Mouse (Mus musculus) gastrocnemius, adult 8-10 months (tissue): ENCODE measurements at regions not wholly inside any gene's neighbourhood (a gene's known extent, or its start where the extent isn't known, plus 50 kb on each side); places are given as distances from the start of the nearest gene placed in this dataset.
A peak's percentile ranks its signal among the peaks of the same experiment; 100 is the strongest.

Source experiments
- DNase-seq, 2 experiments: peaks; one replicate each; pipeline ENCODE4 v3.0.0; 2022; ENCODE audit warnings: low spot score in 2 of 2

DNA sequence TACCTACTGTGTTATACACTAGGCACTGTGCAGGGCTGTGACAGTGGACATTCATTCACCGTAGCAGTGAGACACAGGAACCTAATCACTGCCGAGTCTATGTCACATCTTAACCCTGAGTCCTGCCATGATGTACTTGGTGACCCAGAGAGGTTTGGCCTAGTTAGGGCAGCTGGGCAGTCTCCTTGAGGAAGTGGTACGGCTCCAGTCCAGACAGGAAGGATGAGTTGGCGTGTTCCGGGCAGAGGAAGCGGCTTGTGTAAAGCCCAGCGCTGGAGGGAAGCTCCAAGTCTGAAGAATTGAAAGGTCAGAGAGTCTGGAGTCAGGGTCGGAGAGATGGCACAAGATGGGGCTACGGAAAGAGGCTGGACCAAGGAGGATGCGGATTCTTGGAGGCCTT lies 99.4 kb upstream of the Smim15 start:
- DNase-seq, result no peak

DNA sequence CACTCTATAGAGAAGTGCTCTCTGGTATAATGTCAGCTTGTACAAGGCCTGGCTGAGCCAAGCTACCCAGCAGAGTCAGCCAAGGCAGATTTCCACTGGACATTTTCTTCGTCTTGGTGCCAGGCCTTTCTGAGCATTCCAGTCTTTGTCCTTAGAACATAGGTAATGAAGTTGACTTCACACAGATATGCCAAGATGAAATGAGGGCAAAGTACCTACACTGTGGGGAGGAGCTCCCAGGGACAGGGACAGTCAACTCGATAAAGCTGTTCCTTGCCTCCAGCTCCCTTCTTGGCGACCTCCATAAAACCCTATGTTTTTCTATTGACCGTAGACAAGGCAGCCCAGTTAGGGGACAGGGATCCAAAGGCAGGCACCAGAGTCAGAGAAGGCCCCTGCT lies 101.3 kb upstream of the Smim15 start:
- DNase-seq, result no peak

DNA sequence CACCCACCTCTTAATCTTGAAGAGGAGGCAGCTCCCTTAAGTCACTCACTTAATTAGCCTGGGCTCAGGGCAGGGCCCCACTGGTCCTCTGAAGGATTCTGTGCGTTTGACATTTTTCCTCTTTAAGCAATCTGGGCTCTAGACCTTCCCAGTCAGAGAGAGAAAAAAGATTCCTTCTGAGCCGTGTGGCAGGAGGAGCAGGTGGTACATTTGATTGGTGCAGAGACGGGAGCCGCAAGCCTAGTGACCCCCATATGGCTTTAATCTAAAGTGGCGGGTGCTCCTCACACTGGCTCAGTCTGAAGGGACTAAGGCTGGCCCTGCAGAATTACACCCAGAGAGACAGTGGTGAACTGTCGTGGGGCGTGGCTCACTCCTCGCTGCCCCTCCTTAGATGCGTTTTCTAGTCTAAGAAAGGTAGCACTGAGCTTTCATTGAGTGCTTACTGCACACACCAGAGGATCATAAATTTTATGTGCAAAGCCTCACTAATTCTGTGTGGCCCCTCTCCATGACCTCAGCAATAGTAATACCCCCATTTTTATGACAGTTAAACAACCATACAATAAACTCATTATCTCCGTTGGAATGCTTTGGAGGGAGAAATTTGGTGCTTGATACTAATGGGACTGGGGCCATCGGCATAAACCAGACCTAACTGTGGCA lies 101.8 kb upstream of the Smim15 start:
- DNase-seq, result no peak

DNA sequence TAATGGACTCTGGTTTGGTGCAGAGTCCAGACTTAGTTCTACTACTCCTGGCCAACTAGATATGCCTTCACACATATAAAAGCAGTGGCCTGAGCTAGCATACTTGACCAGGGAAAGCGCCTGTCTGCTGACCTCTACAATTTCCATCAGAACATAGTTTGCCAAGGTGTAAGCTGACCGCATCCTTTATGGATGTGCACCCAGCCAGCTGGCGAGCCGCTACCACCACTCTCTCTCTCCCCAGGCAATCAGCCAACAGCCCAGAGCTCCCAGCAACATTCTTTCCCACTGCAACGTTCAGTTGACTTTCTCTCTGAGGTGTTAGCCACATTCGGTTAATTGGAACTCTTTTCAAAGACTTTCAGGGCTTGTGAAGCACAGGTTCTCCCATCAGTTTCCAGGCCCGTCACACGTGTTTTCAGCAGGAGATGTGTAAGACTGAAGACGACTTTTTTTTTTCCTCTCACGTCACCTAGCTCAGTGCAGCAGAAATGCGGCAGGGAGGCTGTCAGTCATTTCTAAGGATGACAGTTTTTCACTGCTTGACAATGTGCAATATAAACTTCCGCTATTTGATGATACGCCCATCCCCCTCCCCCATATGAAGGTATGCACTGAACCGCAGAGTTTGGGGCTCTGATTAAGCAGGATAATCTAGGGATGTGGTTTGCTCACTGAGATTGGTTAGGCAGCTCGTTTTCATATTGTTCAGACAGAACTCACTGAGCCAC lies 104.2 kb upstream of the Smim15 start:
- DNase-seq, result peak; percentile 16 to 54

DNA sequence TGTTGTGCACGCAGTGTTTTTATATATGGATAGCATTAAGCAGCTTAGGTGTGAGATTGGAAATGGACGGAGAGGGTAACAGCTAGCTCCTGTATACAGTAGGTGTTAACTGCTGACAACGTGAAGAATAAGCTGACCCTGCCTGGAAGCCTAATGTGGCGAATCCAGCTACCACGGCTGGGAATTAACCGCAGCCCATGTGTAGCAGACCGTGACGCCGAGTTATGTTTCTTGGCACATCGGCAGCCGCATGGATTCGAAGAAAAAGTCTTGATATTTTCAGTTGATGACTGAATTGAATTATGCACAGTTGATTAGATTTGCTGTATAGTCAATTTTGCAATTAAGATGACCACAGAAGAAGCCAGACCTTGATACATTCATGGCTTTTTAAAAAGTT lies 108.6 kb upstream of the Smim15 start:
- no peak for DNase-seq

DNA sequence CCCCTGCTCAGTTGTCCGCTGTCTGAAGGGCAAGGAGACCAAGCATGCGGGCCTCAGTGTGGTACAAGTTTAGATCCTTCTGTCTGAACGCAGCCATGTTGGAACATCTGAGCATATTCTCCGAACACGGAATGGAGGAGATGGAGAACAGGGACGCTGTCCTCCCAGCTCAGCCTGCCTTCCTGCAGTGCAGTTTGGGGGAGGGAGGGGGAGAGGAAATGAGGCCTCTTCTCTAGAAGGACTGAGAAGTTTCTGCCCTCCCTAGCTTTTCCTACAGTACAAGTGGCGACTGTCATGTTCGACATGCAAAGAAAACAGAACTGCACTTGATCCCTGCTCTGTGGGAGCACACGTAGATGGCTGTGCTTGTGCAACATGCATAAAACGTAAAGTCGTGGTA lies 109.6 kb upstream of the Smim15 start:
- DNase-seq, result no peak

DNA sequence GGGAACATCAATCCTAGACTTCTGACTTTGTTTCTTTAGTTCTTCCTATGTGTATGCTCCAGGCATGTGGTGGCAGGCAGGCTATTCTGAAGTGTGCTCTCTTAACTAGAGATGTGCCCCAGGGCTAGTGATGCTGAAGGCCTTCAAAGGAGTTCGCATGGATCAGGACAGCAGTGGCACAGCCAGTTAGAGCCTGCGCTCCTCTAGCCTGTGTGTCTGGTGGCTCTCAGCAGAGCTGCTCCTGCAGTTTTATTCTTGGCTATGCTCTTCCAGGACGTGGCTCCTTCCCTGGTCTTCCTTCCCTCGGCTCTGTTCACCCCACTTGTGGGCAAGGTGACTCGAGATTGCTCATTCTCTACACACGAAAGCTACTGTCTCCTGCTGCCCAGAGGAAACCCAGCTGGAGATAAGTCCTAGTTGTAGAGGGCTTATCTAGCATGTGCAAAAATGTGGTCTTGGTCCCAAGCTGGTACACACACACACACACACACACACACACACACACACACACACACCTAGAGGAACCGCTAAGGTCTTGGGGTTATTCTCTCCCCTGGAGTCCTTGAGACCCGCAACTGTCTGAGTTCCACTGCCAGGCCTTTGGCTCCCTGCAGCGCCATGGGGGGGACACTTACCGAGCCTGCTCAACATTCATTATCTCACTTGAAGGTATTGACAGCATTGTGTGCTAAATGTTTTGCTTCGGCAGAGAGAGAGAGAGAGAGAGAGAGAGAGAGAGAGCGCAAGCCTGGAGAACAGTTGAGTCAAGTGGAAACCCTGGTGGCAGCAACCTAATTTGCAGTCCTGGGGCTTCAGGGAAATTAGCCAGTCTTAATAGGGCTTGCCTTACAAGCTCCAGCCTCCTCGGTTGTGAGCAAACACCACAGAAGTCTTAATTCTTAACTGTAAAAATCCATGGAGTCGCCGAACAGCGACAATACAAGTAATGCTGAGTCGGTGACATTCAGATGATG lies 110.4 kb upstream of the Smim15 start:
- DNase-seq, result no peak

DNA sequence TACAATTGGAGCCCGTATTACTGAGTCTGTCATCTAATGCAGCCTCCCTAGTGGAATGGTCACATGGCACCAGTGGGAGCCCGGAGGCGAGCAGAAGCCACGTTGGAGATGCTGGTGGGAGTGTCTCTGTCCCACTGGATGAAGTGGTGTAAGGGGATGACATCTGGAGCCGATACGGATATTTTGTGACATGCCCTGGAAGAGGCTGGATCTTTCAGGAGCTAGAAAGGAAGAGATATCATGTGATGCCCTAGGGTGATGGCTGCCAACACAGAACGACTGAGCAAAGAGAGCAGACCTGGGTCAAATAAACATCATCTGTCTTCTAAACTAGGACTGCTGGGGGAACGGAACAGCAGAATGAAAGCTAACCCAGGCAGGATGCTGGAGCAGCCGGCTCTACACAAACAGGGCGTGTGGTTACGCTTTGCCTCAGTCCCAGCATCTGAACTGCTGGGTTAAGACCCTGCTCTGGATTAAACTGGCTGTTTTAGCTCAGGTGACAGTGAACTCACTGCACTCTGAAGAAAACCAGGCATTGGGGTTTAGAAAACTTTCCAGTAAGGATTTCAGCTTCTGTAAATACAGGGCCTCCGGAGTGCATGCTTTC lies 111.7 kb upstream of the Smim15 start:
- DNase-seq, result no peak

DNA sequence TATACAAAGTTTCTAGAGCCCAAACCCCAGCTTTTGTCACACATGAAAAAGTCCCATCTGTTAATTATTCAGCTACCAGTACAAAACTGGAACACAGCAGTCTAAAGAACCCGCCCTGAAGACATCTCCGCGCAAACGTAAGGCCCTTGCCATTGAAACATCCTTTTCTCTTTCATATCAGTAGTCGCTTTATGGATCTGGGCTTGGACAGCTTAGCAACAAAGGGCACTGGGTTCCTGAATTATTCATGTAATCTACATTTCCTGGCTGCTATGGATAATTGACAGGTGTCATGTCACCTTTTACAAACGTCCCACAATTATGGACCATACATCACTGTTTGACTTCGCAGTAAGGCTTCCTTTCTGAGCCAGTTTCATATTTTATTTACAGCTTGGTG lies 113.0 kb upstream of the Smim15 start:
- no peak for DNase-seq

DNA sequence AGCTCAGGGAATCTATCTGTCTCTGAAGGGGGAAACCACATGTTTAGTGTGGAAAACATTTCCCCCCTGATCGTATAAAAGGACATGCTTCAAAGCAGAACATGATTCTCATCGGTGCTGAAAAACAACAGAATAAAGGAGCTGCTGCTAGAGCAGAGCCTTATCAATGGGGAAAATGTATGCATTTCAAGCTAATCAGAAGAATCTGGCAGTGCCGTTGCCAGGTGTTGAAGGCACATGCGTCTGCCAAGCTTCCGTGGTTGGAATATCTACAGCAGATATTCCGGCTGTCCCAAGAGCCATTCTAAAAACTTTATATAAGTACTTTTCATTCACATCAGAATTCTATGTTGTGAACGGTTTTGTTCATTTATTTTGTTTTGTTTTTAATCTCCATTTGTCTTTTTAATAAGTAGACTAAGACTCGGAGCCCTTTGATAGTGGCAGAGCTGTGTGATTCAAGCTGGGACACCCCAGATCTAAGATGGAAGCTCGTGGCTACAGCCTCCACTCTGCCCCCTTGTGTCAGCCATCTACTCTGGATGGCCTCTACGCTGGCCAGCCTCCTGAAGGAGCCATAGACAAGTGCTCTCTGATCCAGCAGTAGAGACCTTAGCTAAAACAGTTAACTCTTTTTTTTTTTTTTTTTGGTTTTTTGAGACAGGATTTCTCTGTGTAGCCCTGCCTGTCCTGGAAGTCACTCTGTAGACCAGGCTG lies 116.6 kb upstream of the Smim15 start:
- DNase-seq, result no peak

DNA sequence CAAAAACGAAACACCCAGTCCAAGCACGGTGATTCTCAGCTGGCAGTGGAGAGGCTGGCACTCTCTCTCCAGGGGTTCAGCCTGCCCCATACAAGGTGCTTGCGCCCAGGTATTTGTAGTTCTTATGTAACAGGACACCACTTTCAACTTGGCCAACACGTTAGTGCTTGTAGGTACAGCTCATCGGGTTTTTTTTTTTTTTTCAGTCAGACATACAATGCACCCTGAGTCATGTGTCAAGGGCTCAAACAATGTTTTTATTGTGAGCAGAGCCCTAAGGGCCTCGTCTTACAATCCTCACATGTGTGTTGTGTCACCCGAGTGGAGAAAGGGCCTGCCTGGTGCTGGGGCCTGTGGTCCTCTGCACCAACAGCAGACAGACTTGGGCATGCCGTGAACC lies 118.8 kb upstream of the Smim15 start:
- no peak for DNase-seq

DNA sequence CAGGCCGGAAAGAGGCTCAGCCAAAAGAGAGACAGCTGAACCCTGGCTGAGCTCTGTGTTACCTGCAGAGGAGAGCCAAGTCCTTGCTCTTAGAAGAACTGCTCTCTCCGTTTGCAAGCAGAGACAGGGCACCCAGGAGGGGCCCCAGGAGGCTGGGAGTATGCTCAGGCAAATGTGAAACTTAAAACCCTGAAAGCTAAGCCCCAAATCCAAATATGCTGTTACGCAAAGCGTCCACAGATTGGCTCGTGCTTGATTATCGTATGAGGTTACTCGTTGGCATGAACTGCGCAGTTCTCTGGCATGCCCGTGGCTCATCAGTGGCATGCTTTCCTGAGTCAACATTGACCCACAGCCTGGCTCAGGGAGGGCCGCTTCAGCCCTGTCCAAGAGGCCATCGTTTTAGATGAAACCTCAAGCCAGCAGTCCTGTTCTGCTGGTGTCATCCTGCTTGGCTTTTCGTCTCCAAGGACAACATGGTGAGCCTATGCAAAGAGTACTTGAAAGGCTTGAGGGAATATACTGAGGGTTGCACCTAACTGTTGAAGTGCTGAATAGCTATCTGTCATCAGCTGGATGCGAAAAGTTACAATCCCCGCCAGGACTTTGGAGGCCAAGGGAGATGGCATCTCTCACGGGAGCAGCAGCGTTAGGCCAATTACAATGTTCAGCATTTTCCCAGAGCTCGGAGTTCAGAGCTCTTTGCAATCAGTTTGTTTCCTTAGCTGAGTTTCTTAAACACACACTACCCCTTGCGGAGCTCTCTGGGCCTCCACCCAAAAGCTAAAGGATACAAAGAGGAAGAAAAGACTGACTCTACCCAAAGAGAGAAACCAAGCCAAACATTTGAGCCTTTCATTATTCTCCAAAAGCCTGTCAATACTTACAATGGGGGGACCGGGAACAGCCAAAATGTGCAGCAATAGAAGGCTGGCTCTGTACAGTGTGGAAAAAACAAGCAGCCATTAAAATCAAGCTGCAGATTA lies 120.8 kb upstream of the Smim15 start:
- peak; percentile 16 to 41 for DNase-seq

DNA sequence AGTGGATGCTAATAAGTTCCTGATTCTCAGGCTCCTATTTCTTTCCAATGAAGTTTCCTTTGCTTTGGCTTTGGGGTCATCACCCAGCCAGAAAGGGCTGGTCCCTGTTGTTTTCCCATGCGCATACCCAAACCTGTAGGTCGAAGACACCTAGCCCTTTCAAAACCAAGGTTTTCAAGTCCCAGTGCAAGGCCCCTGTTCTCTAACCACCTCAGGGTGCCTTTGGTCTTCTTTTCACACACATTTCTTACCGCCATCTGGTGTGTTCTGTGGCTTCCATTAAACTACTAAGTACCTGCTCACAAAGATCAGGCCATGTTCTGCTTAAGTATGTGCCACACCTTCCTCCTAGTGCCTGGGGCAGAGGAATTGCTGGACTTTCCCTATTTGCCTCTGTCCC lies 124.8 kb upstream of the Smim15 start:
- DNase-seq, result no peak

DNA sequence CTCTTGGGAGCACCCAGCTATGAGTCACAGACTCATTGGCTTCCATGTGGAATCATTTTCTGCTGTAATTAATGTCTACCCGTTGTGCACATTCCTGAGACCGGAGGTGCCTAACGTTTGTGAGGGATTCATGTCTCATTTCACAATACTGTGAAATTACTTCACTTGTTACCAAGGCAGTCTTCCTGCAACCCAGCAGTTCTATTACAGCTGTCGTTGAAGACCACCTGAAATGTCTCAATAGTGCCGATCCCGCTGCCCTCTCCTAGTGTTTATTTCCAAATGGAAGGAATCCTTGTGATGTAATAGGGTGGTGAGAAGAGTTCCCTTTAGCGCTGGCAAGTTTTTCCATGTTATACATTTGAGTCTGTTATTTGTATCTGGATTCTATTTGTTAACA lies 125.8 kb upstream of the Smim15 start:
- no peak for DNase-seq

DNA sequence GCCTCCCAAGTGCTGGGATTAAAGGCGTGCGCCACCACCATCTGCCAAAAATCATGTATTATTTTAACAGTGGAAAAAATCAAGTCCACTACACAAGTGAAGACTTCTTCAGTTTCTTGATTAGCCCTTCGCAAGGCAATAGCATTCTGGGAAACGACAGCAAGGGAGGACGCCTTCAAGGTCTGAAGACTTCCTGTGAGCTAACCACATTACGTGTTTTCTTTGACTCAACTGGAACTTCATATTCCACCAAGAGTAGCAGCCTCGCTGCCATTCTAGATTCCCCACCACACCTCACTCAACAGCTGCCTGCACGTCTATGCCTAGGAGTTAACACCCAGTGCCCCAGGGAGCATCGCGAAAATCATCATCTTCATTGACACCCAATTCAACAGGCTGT lies 126.2 kb upstream of the Smim15 start:
- DNase-seq, result no peak

DNA sequence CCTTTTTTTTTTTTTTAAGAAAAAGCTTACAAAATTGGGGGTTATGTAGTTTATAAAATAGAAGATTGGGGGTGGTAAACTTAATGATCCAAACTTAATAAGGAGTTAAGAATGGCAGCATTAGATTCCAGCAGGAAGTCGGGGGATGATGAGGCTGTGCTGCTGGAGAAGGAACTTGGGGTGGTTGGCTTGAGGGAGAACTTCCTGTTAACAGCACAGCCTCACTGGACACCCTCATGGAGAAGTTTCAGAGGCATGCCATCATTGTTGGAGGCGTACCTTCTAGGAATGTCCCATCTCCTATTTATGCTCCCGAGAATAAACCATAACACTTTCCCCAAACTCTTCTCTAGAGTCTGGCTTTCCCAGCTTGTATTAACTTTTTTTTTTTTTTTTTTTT lies 126.7 kb upstream of the Smim15 start:
- no peak for DNase-seq

DNA sequence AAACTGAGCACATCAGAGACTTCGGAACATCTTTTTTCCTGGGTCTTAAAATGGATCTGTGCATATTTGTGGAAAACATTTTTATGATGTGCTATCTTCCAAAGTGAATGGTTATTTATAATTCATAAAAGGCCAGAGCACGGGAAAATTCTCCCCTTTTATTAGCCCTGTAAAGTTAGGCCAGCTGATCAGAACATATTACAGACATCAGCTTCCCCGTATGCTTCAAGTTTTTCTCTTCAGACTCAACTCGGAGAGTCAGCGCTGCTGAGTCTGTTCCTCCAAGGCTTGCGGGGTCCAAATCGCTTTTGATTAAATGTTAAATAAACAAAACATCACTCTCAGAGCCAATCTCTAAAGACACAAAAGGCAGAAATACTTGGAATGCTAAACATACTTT lies 134.1 kb upstream of the Smim15 start:
- no peak for DNase-seq

DNA sequence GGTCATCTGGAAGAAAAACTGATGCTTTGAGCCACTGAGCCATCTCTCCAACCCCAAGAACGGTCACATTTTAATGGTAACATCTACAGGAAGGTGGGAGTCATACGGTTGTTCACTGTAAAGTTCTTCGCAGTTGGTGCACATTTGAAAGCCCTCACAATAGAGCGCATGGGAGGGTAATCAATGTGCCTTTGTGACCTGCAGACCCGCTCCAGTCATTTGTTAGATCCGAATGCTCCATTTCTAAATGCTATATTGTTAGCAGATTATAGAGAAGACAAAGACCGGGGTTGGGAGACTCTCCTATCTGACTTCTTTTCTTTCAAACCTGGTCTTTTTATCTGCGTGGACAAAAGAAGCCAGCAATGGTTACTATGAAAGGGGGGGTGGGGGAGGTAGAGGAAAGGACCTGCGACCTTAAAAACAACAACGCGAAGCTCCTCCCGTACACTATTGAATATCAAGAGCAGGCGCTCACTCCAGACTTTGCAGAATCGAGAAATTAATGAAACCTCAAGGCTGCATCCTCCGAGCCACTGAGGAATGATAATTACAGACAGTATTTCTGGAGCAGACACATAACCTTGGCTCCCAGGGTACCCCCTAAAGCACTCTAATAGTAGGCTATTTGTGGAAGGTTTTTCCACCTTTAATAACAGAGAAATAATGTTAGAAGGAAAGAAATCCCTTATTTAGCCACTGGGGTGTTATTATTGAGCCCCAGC lies 134.7 kb upstream of the Smim15 start:
- no peak for DNase-seq

DNA sequence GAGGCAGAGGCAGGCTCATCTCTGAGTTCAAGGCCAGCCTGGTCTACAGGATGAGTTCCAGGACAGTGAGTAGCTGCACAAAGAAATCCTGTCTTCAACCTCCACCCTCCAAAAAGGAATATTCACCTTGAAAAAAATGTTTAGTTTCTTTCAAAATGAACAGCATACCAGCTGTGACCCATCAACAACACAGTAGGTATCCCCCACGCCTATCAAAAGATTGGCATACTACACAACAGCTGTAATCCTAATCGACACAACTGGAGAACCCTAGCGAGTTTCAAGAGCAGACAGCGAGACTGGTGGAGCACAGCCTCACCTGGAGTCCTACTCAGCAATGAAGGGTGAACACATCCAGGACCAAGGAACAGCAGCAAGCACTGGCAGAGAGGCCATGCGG lies 136.3 kb upstream of the Smim15 start:
- no peak for DNase-seq
